Mouse (Mus musculus) cerebellum, postnatal 14 days (tissue): ENCODE measurements at regions not wholly inside any gene's neighbourhood (a gene's known extent, or its start where the extent isn't known, plus 50 kb on each side); places are given as distances from the start of the nearest gene placed in this dataset.

ENCODE experiments used
- DNase-seq, 2 experiments: peaks; one replicate each; pipeline ENCODE4 v3.0.0; 2021; ENCODE audit warnings: mixed read lengths in 2 of 2

DNA sequence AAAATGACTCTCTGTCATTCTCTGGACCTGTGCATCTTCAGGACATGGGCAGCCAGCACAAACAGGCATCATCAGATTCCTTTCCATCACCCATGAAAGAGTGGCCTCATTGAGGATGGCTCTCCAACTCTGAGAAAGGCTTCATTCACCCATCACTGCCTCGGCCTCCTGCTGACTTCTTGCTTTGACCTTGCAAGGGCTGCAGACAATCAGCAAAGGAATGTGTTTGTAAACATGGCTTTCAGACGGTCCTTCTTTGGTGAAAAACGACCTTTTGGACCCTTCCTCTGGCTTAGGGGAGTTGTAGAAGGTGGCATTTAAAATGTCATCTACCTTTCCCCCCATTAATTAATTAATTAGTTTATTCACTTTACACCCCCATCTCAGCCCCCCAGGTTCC is 134.3 kb downstream of the Moxd1 start:
- DNase-seq = no peak

DNA sequence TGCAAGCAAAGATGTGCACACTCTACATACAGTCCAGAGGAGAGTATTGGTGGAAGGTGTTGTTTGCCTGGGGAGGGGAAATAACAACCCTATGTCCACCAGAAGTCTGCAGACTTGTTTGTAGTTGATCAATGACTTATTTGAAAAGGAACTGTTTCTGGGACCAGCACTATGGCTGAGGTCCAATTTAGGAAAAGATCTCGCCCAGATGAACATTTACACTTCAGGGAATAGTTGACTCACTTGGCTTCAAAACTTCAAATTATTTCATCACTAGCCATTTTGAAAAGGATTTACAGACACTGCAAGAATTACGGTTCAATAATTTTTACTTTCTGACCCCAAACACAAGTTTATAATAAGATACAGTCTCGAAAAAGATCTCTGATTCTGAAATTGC is 138.1 kb downstream of the Moxd1 start:
- no peak for DNase-seq

DNA sequence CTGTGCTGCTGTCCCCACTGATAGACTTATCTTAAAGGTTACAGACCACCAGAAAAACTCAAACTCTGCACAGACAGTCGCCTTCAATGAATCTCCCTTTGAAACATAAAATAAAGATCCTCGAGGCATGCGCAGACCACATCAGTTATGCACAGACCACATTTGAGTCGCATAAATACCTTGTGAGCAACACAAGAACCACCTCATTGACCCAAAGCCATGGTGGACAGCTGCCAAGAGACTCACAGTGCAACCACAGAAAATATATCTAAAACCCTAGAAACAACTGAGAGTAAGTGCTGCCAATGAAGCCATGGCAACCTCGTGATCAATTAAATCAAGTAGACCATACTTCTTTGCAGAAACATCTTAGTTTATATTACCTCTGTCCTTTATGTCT is 142.1 kb downstream of the Moxd1 start:
- DNase-seq = peak in 1 of 2 experiments; percentile 3

DNA sequence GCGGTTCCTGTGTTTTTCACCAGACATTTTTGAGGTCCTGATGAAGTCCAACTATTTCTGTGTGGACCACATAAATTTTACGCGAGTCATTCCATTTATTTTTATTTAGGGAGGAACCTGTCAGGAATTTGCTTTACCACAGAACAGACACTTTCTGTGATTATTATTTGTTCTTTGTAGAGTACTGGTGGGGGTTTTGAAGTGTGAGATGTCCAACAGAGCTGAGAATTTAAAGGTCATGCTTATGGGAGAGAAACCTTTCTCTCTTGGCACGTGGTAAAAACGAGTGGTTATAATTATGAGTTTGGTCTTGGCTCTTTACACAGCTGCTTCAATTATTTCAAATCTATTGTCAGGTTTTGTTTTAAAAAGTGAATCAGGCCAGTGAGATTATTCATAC is 143.7 kb downstream of the Moxd1 start:
- DNase-seq = no peak

DNA sequence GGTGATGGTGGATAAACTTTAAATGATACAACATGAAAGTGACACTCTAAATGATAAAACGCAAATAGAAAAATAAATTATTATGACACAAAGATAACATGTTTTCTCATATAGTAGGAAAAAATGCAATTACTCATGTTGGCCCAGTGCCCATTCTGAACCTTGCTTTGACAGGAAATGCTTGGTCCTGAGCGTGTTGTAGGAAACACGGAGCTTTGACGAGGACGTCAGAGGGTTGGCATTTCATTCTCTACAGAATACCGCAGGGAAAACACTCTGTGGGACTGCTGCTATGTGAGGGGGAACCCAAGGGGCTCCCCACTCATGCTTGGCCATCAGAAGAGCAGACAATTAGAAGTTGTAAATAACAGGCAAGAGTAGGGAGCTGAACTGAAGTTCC is 150.6 kb downstream of the Moxd1 start:
- no peak for DNase-seq

DNA sequence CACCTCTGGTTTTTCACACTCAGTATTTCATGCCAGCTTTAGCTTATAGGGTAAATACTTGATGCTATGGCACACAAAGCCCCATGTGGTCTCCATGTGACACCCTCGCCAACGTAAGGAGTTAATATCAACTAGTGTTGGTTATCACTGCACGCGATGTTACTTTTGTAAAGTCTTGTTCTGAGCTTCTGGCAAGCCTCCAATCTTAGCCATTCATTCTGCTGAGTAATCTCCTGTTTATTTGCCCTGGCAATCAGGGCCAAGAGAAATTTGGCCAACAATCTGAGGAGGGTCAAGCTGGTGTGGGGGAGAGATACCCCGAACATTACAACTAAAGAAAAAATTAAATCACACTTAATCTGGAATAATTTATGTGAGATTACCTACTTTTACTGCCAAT is 156.0 kb downstream of the Moxd1 start:
- peak; percentile 15 to 25 for DNase-seq

DNA sequence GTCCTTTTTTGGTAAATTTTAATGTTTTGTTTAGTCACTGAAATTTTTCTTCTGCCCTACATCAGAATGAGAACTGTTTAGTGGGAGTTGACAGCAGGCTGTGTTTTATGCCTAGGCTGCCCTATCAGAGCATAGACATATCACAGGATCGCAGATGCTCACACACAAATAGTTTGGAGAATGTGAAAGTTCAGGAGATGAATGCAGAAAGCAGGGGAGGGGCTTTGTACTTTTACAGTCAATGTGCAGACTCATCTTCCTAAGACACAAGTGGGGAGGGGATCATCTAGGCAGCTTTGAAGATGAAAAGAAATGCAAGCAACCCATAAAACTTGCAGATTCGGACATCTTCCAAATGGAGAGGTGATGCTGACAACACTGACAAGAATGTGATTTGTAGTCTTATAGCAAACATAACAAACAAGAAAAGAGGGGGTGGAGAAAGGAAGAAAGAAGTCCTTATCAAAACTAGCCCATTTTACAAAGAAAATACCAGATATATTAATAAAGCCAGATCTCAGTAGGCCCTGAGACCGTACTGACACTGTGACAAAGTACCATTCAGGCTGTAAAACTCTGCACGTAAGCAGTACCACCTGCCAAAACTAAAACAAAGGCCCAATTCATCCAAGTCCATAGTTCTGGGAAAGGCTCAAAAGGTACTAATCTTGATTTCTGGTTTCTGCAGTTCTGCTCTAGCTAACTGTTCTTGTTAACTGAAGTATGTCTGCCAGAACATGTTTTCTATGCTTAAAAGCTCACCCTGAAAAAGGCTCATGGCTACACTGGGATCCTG is 157.4 kb downstream of the Moxd1 start:
- DNase-seq = no peak

DNA sequence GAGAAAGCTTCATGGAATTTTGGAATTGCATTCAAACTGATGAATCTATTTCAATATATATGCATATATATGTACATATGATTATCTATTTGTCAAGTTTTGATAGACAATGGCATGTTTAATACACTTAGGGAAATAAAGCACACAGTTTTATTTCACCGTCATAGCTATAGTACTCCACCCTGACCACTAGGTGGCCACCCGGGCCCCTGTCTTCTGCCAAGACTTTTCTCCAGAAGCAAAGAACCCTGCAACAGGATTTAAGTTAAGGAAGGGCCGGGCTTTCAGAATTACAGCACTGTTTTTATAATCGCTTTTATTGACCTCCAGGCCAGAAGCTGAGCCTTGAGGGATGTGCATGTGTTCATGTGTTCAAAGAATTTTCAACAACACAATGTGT is 158.6 kb downstream of the Moxd1 start:
- peak; percentile 42 to 63 for DNase-seq

DNA sequence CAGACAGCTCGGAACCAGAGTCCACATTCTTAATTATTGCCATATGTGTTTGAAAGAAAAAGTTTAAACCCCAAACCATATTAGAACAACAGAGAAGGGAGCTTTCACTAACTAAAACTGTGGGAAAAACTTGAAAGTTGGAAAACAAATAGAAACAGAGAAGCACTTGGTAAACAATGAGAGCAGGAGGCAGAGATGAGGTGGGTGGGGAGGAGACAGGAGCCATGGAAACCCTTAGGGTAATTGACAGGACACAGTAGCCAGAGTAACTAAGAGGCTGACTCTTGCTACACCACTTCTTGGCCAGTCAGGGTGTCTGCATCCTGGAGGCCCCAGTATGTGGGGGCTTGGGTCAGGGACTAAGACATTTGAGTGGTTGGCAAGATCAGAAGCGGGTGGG is 160.7 kb downstream of the Moxd1 start:
- no peak for DNase-seq

DNA sequence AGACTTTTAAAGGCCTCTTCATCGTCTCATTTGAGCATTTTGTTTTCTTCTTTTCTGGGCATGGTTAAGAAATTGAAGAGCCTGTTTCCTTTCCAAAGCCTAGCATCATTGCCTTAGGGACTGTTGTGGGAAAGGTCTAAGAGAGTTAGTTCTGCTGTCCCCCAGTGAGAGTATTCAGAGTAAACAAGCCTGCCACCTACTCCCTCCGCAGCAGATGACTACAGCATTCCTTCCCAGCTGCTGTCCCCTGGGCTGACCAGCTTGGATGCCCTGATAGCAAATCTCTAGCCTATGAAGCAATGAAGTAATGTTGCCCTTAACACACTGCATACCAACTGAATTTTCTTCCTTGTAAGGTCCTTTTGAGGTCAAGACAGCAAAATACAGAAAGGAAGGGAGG is 164.9 kb downstream of the Moxd1 start:
- DNase-seq = no peak

DNA sequence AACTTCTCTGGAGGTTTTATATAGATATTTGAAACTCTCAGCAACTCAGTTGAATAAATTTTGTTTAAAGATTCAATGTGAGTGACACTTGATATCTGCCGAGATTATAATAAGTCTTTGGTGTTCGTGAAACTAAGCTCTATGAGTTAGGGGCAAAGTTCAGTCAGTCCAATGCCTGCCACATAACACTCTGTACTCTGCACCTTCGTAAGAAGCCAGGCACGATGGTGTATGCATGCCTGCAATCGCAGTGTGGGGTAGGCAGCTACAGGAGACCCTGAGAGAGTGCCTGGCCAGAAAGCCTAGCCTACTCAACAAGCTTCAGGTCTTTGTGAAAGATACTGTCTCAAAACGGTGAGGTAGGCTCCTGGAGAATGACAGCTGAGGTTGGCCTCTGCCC is 167.7 kb downstream of the Moxd1 start:
- DNase-seq = no peak

DNA sequence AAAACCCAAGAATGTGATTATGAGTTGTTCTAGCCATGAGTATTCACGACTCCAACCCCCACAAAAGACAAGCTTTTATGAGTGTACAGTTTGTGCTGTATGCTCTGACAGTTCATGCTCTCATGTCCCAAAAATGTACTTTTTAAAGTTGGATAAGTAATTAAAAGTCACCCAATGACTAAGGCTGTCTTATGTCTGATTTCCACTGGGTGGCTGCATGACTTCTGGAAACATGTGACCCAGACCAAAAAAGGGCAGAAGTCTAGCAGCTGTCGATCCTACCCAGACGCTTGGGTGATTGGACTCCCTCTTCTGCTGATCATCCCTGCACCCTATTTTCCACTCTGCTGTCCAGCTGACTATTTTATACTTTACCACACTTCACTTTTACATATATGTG is 168.7 kb downstream of the Moxd1 start:
- no peak for DNase-seq

DNA sequence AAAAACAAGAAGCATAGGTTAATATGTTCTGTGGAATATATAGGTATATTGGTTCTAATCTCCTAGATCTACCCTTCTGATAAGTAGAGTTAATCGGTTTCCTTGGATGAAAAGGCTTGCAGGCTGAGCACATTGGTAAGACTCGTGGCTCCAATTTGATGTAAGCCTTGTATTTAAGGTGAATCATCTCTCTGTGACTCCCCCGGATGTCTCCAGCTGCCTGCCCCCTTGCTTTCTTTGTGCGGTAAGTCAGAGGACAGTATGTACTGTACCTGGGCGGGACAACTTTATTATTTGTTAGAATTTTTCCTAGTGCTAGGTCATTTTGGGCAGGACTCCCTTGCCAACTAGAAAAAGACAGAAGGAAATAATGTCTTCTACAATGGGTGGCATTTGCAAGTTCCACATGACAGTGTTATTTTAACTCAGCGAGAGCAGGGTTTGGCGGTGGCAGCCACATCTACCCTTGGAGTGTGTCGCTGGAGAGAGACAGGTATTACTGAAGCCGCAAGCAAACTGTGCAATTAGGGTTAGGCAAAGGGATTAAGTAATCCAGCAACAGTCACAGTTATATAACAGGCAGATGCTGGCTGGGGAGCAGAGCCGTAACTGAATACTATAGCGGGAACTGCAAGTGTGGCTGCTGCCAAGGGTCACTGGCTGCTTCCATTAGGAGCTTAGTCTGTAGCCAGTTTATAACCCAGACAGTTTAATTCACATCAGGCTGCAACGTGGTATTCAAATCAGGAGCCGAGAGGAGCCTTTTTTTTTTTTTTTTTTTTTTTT is 172.9 kb downstream of the Moxd1 start:
- no peak for DNase-seq

DNA sequence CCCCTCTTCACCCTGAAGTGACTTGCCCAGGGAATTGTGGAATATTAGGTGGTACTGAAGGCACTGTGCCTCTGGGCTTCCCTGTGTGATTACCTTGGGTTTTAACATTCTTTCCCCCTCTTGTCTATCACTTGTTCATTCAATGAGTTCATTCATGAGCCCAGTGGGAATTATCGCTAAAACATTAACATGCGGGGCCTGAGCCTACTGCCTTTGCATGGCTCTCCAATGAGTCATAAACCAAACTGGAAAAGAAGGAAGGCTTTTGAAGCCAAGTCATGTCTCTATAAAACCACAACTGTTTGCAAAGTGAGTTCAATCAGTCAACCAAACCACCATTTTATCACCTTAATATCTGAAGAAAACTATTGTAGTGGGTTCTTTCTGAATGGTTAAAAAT is 173.8 kb downstream of the Moxd1 start:
- DNase-seq = no peak

DNA sequence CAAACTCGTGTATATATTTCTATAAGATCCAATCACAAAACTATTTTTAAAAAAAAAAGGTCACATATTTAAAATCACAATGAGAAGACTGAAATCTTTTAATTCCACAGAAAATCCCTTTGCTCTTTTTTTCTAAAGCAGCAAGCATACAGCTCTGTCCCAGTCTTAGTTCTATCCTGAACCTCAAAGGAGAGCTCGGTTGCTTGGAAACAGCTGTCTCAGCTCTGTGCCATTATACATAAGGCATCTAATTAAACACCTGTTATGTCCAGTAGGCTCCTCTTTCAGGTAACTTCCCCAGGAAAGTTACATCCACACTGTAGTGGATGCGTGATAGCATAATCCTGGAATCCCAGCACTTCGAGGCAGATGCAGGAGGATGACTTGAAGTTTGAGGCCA is 181.5 kb downstream of the Moxd1 start:
- no peak for DNase-seq

DNA sequence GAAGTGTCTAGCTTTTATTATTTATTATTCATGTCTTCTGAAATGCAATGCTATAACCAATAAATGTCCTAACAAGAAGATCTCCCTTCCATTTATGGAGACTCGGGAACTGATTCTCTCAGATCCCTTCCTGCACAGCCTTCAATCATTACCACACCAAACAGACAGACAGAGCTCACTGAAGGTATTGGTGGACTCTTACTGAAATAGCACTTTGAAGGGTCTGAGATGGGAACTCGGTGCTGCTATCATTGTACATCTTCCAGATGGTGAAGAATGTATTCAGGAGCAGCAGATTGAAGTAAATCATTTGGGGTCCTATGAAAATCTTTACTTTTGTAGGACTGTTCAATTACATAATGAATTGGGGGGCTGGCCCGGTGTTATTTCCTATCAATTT is 183.6 kb downstream of the Moxd1 start:
- DNase-seq = no peak

DNA sequence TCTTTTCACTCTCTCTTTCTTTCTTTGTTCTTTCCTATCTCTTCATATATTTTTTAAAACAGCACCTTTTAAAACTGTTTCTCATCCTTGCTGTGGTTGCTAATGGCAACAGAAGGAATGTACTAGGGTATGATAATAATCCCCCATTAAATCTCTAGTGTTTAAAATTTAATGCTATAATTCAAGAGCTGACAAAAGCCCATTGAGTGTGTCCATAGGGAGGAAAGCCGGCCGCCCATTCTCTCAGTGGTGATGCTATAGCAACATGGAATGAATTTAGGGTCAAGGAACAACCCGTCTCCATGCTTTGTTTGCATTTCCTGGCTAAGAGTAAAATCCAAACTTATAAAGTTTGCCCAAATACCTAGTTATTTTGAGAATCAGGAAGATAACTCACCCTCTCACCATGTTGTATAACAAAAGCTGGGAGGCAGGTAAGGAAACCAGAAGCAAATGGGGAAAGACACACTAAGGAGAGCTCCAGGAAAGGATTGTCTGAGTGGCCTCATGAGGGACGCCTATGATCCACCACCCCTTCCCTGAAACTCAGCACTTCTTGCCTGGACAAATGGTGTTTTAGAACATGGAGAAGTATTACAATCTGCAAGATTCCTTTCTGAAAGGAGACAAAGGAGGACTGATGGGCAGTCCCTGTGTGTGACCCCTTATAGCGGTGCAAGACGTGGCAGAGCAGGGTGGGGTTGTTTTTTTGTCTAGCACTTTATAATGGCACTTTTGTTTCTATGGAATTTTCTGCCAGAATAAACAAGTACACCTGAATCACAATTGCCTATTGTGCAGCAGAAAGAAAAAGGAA is 184.3 kb downstream of the Moxd1 start:
- no peak for DNase-seq

DNA sequence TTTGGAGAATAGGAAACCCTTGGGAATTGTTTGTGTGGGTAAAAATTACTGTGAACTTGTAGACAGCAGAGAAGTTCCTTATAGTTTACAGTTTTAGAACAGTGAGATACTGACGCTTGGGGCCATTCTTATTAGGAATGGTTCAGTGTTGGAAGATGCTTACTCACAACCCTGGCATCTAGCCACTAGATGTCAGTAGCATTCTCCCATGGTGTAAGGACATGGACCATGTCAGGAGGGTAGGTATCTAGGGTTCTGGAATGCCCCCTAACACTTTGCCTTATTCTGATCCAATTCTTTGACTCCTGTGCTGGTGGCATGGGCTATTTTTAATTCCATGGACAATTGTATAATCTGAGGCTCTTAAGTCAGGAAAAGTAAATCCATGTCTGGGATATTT is 185.3 kb upstream of the Ccn2 start:
- peak; percentile 1 to 3 for DNase-seq

DNA sequence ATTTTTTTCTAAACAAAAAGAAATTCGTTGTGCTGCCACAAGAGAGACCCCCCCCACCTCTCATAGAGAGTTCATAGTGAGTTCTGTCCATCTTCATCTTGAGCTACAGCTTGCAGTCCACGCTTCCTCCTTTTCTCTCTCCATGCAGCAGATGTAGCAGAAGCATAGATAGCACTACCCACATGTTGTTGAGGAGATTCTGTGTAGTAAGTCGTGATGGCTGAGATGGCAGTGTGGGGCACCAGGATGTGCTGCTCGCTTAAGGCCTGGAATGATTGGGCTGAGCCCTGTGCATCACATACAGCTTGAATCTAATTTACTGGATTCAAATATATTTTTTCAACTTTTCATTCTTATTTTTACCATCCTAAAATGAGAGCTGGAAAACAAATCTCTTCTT is 184.4 kb upstream of the Ccn2 start:
- DNase-seq = no peak

DNA sequence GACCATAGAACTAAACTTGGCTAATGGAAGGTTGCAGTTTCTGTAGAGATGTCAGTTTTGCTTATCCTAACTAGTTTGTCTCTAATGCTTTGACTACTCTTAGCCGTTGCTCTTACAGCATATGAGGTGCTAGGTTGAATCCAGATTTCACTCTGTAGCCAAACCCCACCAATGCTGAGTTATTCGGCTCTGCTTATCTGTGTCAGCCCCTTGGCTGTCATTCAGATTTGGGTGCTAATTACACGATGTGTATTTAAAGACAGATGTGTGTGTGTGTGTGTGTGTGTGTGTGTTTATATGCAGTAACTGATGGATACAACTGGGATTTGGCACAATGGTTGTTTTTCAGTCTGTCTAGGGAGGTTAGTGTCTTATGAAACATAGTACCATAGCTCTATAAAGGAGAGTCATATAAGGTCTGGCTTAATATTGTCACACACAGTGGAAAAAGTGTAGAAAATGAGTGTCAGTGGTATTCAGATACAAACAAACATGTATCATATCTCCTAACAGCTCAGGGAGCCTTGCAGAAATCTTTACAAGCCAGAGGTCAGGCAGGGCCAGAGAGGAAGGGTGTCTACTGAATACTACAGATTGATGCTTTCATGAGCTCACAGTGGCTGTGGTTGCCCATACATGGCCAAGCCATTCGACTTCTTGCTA is 172.6 kb upstream of the Ccn2 start:
- no peak for DNase-seq

DNA sequence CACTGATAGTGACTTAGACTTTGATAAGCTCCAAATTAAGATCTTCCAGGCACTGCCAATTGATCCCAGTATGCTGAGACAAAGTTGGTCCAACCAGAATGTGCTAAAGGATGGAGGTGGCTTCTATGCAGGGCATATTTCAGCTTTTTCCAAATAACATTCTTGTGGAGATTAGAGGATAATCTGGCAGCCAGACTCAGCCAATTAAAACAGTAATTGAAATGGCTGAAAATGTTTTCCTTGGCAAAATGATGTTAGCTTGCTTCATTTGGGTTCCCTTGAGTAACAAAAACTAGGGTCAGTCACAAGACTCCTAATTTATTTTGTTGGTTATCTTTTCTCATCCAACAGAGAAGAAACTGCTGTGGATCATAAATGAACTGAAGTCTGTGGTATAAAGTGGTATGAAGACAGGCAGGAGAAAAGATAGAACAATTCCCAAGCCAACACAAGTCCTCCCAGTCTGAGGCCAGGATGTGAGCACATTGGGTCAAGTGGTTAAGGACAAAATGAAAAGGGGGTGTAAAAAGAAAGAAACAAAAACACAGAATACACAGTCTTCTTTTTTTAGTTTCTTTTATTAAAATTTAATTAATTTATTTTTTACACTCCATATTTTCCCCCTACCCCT is 161.4 kb upstream of the Ccn2 start:
- no peak for DNase-seq

DNA sequence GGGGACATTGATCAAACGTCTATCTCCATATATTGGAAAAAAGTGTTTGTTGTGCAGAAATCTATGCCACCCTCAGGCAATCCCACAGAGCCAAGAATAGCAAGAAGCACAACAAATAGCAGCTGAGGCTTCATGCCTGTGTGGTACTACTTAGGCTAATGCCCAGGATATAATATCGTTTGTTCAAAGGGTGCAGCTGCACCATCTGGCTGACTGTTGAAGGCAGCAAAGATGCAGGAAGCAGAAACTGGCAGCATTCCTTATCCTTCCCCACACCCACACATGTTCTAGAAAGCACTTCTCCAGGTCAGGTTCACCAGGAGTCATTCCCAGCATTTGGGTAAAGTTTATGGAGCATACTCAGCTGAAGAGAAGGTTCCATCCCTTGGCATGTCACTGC is 158.1 kb upstream of the Ccn2 start:
- no peak for DNase-seq

DNA sequence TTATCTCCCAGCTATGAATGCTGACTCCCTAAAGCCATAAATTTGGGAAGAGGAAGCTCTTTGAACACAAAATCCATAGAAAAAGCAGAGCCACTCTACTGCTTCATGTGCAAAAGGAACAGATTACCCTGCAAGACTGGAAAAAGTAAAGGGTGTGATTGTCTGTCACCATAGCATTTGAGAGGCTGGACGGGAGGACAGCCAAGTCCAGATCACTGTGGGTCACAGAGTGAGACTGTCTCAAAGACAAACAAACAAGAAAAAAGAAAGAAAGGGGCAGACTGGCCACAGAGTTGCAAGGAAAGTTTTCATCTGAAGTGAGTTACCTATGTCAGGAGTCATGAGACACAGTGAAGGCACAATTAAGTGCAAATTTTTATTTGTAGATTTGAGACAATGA is 150.7 kb upstream of the Ccn2 start:
- DNase-seq = no peak
